Mouse (Mus musculus) kidney, postnatal 14 days (tissue): Measurements from ENCODE around the gene Amd1.

Source experiments
- DNase-seq: peaks from one replicate; pipeline ENCODE4 v3.0.0; 2022; ENCODE audit warnings: mixed read lengths

The Amd1 gene

GRCm38 (mm10) chr10:40250969-40251368, 51.0 kb downstream of the Amd1 start:
- no peak for DNase-seq

DNA sequence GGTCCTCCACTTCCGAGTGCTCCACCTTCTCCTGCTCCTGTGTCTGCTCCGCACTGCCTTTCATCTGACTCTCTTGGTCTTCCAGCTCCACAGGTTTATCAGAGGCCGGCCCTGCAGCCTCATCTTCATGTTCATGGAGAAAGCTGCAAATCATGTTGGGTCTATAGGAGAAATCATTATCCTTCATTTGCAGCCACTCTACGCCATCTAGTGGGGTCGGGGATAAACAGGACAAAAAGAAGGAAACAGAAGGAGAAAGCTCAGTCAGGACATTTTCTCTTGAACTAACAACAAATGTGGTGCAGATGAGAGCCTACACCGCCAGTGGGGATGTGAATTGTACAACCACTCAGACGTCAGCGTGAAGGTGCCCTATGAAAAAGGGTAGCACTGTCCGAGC, 52.4 kb downstream of the Amd1 start:
- no peak for DNase-seq

GRCm38 (mm10) chr10:40247166-40247716, 54.7 kb downstream of the Amd1 start:
- DNase-seq, result no peak

DNA sequence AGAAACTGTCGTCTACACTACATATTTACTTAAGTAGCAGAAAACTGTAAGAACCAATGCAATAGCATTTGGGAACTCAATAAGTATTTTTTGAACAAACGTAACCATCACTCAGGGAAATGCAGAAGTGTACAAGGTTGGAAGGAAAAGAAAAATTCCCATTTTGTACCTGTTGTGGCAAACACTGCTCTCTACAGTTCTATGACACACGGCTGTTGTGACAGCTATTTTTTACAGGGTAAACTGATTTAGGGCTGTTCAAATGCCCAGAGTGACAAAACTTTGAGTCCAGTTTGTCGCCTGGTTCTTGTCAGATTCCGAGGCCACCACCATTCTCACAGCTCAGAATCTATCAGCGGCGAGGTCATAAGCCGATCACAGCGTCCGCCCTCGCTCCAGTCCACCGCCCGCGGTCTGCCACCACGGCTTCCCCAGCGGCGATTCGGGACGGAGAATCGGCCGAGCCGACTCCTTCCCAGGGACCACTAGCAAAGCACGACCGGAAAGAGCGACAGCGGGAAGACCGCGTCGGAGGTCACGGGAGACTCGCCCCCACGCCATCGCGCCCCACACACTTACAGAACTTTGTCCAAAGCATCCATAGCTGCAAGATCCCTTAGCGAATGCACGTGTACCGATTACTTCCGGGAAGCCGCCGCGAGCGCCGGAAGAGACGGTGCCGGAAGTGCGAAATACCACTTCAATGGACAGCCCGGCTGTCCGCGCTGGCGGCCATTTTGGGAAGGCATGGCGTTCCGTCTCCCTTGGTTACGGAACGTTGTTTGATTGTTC, 55.4 kb downstream of the Amd1 start, which contains the start of gene Rpf2:
Rpf2 (minus strand) TSS at position 663 of the 792 bp plus-strand sequence.
- DNase-seq, result peak; percentile 88

- DNase-seq, result no peak
Measured at GRCm38 (mm10) chr10:40237826-40238225, 64.2 kb downstream of the Amd1 start.
